Mouse (Mus musculus): Measurements from ENCODE around the gene Grin2b.

- TF ChIP-seq CHD2 (IDR thresholded peaks at IDR 0.05; ENCODE audit: low read length) (no peak), POLR2A (IDR thresholded peaks at IDR 0.05; ENCODE audit: low read depth, low read length) (no peak), MAZ (IDR thresholded peaks at IDR 0.05; ENCODE audit: low read depth, low read length) (no peak), USF1 (IDR thresholded peaks at IDR 0.05; ENCODE audit: low read depth, low read length) (no peak), CTCF (conservative IDR thresholded peaks at IDR 0.05 in 1 of 2, IDR thresholded peaks at IDR 0.05 in 1 of 2; ENCODE audit: low read depth in 2 of 2, low read length in 2 of 2) (no peak), TCF12 (IDR thresholded peaks at IDR 0.05; ENCODE audit: low read depth, low read length) (no peak), JUND (conservative IDR thresholded peaks at IDR 0.05; ENCODE audit: low read depth, low read length) (no peak), POLR2AphosphoS2 (IDR thresholded peaks at IDR 0.05; ENCODE audit: low read depth, low read length) (no peak)
Measured at GRCm38 (mm10) chr6:135833542-135833941, 339.8 kb downstream of the Grin2b start.
